Mouse (Mus musculus): ENCODE data around the gene Polm. TPM values are rescaled to one million over a fixed set of nuclear protein-coding genes. Genes with fewer than 3 reads are reported as not detected.
A peak's percentile ranks its signal among the peaks of the same experiment; 100 is the strongest.

Gene Polm
- total RNA-seq (2015) (2.1 and 3.3 TPM in 2 replicates), total RNA-seq (2017) (1.3 and 1.4 TPM in 2 replicates)

- peak; percentile 92 for ATAC-seq (replicated peaks; ENCODE audit: poor library complexity)
Measured at GRCm38 (mm10) chr11:5837251-5838246, at the start of gene Polm. Gene Polm, minus strand, starts transcription at chr11:5838016.

- ATAC-seq (replicated peaks; ENCODE audit: poor library complexity): no peak
Measured at GRCm38 (mm10) chr11:5887250-5887649, 49.4 kb upstream of the Polm start.

GRCm38 (mm10) chr11:5886187-5886586 is 48.4 kb upstream of the Polm start:
- ATAC-seq (replicated peaks; ENCODE audit: poor library complexity): peak; percentile 78

GRCm38 (mm10) chr11:5882518-5882917 is 44.7 kb upstream of the Polm start:
- no peak for ATAC-seq (replicated peaks; ENCODE audit: poor library complexity)

- ATAC-seq (replicated peaks; ENCODE audit: poor library complexity): peak; percentile 57
Measured at GRCm38 (mm10) chr11:5879905-5880304, 42.1 kb upstream of the Polm start.

GRCm38 (mm10) chr11:5878661-5879060 is 40.8 kb upstream of the Polm start:
- no peak for ATAC-seq (replicated peaks; ENCODE audit: poor library complexity)

GRCm38 (mm10) chr11:5877921-5878526 is 40.2 kb upstream of the Polm start, which contains the start of gene Pold2:
Gene Pold2, minus strand, starts transcription at chr11:5878292.
- ATAC-seq (replicated peaks; ENCODE audit: poor library complexity): peak; percentile 95

- ATAC-seq (replicated peaks; ENCODE audit: poor library complexity): no peak
Measured at GRCm38 (mm10) chr11:5877421-5877820, 39.6 kb upstream of the Polm start.

GRCm38 (mm10) chr11:5873192-5873591 is 35.4 kb upstream of the Polm start:
- ATAC-seq (replicated peaks; ENCODE audit: poor library complexity): no peak

GRCm38 (mm10) chr11:5872707-5873106 is 34.9 kb upstream of the Polm start:
- ATAC-seq (replicated peaks; ENCODE audit: poor library complexity): no peak

GRCm38 (mm10) chr11:5870069-5870468 is 32.3 kb upstream of the Polm start:
- no peak for ATAC-seq (replicated peaks; ENCODE audit: poor library complexity)

GRCm38 (mm10) chr11:5869331-5869730 is 31.5 kb upstream of the Polm start:
- no peak for ATAC-seq (replicated peaks; ENCODE audit: poor library complexity)

- no peak for ATAC-seq (replicated peaks; ENCODE audit: poor library complexity)
Measured at GRCm38 (mm10) chr11:5868324-5868723, 30.5 kb upstream of the Polm start.

GRCm38 (mm10) chr11:5867196-5867595 is 29.4 kb upstream of the Polm start:
- no peak for ATAC-seq (replicated peaks; ENCODE audit: poor library complexity)

GRCm38 (mm10) chr11:5862394-5863105 is 24.7 kb upstream of the Polm start:
- ATAC-seq (replicated peaks; ENCODE audit: poor library complexity): no peak

- ATAC-seq (replicated peaks; ENCODE audit: poor library complexity): 0 out of 2 replicates have a peak, but pooled peaks have one; percentile 20
Measured at GRCm38 (mm10) chr11:5861678-5862393, 24.0 kb upstream of the Polm start, which contains the start of gene Aebp1. Gene Aebp1, plus strand, starts transcription at chr11:5861947.

- no peak for ATAC-seq (replicated peaks; ENCODE audit: poor library complexity)
Measured at GRCm38 (mm10) chr11:5860639-5861038, 22.8 kb upstream of the Polm start.

GRCm38 (mm10) chr11:5859883-5860550 is 22.2 kb upstream of the Polm start:
- ATAC-seq (replicated peaks; ENCODE audit: poor library complexity): no peak

- no peak for ATAC-seq (replicated peaks; ENCODE audit: poor library complexity)
Measured at GRCm38 (mm10) chr11:5858723-5859122, 20.9 kb upstream of the Polm start.
